Mouse (Mus musculus) yolk sac, embryonic 10.5 days (tissue): ENCODE data around the gene Vav3.
A peak's percentile ranks its signal among the peaks of the same experiment; 100 is the strongest.

Experiments used
- DNase-seq: peaks from one replicate; pipeline ENCODE4 v3.0.0-alpha.2; 2017; ENCODE audit warnings: low spot score

The Vav3 gene

GRCm38 (mm10) chr3:109692613-109693012, 352.2 kb downstream of the Vav3 start:
- no peak for DNase-seq

GRCm38 (mm10) chr3:109701301-109701700, 360.8 kb downstream of the Vav3 start:
- DNase-seq = no peak

- DNase-seq = no peak
These were observed 367.5 kb downstream of the Vav3 start for GRCm38 (mm10) chr3:109707786-109708460.

GRCm38 (mm10) chr3:109711751-109712150, 371.3 kb downstream of the Vav3 start:
- DNase-seq = no peak

- DNase-seq = no peak
These were observed 374.0 kb downstream of the Vav3 start for GRCm38 (mm10) chr3:109714476-109714875.

GRCm38 (mm10) chr3:109721753-109722152, 381.3 kb downstream of the Vav3 start:
- no peak for DNase-seq

GRCm38 (mm10) chr3:109726776-109727175, 386.3 kb downstream of the Vav3 start:
- no peak for DNase-seq

GRCm38 (mm10) chr3:109731592-109732230, 391.3 kb downstream of the Vav3 start:
- DNase-seq = no peak

GRCm38 (mm10) chr3:109732327-109733182, 392.1 kb downstream of the Vav3 start:
- peak; percentile 19 for DNase-seq
